Mouse (Mus musculus): ENCODE results near the gene Srrm4. TPM values are rescaled to one million over a fixed set of nuclear protein-coding genes. Genes with fewer than 3 reads are reported as not detected.
A peak's percentile ranks its signal among the peaks of the same experiment; 100 is the strongest.

Gene Srrm4
- 1 to 10 TPM; 2.8 to 2.9 TPM for total RNA-seq (2021)
- long read RNA-seq, experiment 1, result 0 reads
- long read RNA-seq, experiment 2, result 0 reads

DNA sequence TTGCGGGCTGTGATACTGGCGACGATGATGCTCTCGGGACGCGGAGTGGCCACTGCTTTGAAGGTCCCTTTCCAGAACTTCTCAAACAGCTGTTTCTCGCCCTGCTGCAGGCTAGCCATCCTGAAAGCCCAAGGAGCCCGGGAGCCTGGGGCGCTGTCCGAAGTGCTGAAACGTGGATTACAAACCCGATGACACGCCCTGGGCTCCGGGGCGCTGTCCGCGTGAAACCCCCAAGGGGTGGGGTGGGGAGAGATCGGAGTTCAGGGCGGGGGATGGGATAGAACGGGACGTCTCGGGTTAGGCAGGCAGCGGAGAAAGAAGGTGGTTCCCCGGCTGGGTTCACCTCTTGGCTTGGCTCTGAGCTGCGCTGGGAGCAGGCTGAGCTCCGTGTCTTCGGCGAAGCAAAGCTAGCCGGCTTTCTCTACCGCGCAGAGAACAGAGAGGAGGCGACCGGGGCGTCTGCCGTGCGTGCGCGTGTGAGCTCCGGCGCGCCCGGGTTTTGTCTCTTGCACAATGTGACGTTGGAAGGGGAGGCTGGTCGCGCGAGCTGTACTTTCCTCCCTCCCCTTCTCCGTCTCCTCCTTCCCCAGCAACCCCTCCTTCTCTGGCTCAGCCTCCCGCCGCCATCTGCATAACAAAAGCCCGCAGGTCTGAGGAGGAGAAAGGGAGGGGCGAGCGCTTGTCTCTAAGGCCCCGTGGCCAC, at the start of gene Srrm4:
Gene Srrm4, minus strand, starts transcription at position 472 of the 703 bp plus-strand sequence.
- DNase-seq, result peak; percentile 85

DNA sequence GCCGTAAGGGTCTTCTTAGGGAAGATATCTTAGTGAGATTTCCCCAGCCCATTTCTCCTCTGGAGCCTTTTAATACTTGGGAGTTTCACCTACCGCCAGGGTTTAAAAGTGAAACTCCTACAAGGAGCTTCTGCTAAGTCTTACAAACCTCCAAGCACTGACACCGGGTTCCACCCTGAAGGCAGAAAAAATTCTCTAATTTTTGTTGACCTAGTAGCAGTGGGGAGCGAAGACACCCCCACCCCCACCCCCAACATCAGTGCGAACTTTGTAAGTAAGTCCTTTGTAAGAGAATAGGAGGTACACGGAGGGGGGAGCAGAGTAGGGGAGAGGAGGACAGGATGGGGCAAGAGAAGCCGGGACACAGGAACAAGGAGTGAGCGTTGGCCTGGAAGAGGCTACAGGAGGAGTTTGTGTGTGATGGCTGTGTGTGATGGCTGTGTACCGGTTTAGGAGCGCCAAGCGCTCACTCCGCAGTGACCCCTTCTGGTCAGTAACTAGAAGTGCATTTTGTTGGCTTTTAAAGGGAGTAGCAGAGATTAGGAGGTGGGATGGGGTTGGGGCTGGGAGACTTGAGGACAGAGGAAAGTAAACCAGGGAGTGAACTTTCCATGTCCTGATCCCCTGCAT, 1.3 kb upstream of the Srrm4 start:
- peak; percentile 40 for DNase-seq

DNA sequence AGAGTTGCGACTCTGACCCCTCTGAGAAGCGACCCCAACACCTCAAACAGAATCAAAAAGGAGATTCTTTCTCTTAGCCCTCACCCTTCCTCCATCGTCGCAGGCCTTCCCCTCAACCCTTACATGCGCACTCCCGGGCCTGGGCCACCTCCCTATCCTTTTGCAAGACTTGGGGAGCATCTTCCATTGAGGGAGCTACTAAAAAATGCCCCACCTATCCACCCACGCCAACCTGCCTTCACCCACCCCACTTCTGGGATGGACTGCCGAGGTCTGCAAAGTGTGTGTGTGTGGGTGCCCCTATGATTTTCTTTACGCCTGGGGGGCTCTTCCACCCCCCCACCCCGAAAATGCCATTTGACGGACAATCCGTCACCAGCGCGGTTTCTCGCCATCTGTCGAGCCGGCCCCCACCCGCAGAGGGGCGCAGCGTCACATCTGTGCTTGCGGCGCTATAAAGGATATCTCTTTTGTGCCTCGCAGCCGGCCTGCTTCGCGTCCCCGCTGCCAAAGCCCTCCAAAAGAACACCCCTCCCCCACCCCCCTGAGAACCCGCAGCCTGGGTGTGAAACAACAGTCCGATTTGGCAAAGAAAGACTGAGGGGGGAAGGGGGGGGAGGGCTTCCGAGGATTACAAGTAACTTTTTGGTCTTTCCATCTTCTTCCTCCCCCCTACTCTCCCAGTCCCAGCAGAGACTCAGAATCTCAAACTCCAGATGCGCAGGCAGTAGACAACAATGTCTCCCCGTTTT, 608 bp upstream of the Srrm4 start:
- no peak for DNase-seq

DNA sequence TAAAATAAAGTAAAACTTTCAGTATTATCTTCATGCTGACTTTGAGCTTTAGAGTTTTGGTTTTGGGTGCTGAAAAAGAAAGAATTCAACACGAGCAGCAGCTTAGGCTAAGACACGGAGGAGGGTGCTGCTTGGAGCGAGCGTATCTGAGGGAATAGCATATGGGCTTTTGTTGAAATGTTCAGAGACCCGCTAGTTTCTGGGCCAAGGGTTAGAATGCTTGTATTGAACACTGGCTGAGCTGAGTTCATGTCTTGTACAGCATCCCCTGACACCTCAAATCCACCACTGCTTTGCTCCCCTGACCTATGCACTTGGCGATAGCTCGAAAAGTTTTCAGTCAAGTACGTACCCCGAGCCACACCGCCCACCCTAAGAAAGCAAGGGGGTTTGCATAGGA, 919 bp downstream of the Srrm4 start:
- no peak for DNase-seq

DNA sequence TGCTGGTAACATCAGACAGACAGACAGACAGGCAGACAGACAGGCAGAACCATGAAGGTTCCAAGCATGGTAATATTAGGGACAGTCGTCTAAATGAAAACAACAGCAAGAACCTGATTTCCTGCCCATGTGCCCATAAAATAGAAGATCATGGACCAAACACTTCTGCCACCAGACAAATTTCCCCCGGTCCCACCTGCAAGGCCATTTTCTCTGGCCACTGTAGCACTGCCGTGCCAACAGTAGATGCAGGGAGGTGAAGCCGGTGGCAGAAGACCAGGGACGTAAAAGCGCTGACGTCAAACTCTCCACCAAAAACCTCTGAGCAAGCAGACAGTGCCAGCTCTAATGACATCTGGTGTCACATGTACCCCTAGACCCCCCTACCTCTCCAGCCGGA, 2.0 kb downstream of the Srrm4 start:
- DNase-seq, result no peak

DNA sequence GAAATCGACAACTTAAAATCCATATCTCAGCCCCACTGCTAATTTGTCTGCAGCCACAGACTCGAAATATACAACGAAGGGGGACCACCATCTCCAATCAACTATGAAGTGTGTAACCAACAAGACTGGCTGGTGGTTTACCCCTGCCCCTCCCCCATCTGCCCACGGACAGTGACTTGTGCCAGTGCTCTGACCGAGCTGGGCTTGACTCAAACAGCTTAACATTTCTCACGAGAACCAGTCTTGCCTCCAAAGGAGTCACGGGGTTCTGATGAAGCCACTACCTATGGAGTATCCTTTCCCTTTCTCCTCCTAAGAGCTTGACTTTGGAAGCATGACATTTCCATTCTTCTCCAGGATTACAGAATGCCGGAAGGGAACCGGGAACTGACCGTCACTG, 2.8 kb downstream of the Srrm4 start:
- DNase-seq, result no peak

DNA sequence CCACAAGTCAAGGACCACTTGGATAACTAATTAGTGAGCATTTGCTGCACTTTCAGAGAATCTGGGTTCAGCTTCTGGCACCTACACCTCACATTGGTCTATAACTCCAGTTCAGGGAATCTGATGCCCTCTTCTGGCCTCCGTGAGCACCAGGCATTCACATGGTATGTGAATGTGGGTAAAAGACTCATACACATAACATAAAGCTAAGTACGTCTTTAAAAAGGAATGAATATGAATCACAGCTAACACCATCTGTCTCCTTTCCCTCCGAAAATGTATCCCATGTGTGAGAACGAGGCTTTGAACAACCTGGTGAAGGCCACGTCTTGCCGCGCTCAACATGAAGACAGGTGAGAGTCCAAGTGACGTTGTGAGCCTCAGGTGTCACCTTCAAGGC, 12.1 kb downstream of the Srrm4 start:
- no peak for DNase-seq

DNA sequence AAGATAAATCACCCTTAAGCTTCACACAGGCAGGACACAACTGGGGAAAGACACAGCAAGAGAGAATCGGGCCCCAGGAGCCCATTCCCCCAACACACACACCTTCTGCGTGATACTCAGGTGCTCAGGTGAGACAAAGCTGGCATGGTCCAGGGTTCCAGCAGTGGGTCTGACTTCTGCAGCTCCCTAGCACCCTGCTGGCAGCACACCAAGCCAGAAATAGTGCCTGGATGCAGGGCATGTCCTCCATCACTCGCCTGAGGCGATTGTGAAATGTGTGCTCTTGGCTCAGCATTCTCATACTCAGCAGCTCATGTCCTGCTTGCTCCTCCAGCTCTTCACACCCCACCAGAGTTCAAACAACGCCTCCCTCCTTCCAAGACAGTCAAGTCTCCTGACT, 14.5 kb downstream of the Srrm4 start:
- no peak for DNase-seq

DNA sequence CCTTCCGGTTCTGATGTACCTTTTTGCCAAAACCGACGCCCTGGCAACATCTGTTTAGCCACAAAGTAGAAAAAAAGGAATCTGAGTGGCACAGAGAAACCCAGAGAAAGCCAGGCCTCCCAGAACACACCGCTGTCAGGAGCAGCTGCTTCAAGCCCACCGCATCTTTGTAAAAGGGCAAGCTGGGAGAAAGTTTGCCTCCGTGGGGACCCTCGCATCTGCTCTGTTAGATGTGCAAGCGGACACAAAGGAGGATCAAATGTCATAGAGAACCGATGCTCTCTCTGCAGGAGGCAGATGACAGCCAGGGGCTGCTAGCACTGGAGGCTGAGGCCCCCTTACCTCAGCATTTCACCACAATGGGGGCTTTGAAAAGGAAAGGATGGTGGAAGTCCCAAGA, 18.3 kb downstream of the Srrm4 start:
- no peak for DNase-seq

DNA sequence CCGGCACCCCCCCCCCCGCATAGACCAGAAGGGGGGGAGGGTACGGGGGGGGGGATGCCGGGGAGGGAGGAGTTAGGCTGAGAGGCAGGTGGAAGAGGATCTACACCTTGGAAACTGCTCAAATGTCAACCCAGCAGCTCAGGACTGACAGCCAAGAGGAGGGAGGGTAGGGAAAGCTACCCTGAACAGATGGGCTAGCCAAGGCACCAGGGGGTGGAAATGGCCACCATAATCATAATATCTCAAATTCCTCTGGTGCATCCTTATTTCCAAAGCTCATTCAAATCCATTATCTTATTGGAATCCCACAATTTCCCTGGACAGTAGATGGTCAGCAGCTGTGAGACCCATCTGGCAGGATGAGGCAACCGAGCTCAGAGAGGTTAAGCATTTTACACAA, 19.7 kb downstream of the Srrm4 start:
- no peak for DNase-seq

DNA sequence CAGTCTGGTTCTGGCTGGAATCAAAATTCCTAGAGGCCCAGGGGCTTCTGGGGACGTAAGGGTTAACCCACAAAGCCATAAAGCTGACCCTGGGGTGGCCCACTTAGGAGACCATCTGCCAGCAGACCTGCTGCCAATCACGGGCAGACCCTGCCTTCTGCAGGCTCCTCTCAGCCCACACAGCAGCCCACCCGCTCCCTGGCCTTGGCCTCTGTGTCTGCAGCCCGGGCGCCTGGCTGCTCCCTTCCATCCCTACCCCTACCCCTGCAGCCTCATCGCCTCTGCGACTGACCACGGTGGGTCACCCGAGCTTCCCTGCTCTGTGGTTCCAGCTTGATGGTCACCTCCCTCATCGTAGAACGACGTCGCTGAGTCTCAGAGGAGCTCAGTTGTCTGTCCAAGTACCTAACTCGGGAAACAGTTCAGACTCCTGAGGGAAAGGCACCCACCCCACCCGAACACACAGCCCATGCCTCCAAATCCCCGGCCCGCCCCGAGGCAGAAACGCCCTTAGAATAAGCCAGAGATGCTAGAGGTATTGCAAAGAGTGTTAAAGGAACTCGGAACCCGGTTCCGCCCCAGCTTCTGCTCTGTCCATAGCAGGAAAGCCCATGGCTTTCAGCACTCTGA, 20.3 kb downstream of the Srrm4 start:
- peak; percentile 24 for DNase-seq

DNA sequence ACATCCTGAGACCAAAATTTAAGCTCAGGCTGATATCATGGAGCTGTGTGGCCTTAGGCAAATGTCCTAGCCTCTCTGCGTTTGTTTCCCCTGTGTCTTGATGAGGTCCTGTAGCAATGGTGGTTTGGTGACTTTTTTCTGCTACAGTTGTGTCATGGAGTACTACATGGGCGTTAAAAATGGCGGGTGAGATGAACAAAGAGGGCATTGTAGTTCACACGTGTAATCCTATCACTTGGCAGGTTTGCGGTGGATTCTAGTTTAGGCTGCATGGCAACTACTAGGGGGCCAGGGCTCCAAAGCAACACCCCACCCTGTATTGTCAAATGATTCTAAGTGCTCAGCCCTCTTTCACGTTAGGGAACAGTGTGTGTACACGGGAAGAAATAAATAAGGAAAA, 21.1 kb downstream of the Srrm4 start:
- no peak for DNase-seq

DNA sequence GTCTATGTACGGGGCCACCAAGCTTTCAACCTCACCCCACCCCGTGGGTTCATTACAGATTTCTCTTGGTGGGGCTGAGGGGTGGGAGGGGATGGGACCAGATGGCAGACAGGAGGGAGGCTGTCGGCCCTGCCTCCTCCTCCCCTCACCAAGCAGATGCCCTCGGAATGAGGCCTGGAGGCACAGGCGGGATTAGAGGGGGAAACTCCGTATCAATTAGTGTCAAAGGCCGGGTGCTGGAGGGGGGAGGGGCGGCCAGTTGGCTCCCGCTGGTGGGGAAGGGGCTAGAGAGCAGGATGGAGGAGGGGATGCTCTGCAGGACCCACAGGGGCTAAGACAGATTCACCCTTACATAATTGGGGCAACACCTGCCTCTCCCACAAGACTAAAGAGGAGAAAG, 22.0 kb downstream of the Srrm4 start:
- DNase-seq, result no peak

DNA sequence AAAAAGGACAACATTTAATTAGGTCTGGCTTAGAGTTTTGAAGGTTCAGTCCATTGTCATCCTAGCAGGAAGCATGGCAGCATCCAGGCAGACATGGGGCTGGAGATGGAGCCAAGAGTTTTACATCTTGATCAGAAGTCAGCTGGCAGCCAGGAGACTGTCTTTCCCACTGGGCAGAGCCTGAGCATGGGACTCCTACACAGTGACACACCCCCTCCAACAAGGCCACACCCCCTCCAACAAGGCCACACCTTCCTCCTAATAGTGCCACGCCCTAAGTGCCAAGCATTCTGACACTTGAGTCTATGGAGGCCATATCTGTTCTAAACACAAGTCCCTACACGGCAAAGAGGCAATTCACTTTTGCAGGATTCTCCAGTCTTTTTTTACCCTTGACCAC, 23.6 kb downstream of the Srrm4 start:
- DNase-seq, result no peak

DNA sequence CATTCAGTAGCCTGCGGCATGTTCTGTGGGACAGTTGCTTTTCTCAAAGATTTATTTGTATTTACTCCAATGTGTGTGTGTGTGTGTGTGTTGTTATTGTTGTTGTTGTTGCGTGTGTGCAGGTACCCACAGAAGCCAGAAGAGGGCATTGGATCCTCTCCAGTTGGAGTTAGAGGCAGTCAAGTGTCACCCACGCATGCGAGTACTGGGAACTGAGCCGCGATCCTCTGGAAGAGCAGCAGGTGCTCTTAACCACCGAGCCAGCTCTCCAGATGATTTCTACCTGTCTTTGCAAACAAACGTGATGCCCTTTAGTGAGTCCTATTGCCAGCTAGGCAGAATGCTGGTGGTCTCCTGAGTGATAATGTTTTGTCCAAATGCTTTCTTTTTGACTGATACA, 24.3 kb downstream of the Srrm4 start:
- no peak for DNase-seq

DNA sequence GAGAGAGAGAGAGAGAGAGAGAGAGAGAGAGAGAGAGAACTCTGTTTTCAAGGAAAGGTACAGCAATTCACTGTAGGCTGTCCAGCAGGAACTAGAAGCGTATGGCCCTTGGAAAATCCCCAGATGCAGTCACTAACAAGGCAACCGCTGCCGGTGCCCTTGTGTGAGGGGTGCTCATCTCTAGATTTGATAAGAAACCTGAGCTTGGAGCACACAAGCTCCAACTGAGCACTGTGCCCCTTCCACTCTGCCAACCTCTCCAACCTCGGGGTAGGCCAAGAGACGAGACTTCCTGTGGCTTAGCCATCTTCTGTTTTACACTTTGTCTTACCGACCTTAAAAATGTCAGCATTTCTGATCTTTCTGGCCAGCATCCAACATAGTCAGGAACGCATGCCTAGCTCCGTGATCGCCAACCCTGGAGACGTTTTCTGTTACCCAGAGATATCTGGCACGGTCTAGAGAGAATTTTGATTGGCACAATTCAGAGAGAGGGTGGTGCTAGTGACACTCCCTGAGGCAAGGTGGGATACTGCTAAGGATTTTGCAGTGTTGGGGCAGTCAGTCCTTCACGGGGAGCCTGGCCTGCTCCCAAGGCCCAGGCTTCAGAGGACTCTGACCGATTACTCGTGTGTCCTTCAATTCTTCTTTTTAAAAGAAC, 25.1 kb downstream of the Srrm4 start:
- DNase-seq, result peak; percentile 50

DNA sequence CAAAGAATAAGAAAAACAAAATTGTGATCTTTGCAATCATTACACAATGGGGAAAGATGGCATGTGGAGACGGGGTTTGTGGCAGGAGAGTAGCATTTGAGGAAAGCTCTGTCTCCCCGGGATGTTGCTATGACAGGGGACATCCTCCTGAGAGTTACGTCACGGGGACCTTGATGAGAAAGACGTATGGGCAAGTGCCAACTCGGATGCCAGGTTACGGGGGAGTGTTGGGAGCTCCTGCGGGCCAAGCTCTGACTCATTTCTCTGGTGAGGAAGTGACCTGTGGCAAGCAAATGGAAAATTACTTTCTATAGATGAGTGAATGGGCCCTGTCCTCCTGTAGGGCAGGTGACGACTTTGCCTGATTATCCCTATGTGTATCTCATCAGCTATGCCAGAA, 26.0 kb downstream of the Srrm4 start:
- DNase-seq, result peak; percentile 75

DNA sequence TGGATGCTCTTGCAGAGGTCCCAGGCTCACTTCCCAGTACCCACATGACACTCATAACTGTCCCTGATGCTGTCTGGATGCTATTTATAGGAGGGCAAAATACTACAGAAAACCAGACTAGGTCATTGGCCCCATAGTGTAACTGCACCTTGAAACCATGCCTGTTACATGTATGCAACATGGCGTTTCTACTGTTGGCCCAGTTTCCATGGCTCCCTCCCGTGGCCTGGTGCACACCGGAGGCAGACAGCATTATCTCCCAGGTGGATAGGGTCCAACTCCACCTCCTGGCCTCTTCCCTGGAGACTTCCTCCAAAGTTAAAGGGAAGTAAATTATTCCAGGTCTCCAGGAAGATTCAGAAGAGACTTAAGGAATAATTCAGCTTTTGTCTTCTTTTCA, 27.2 kb downstream of the Srrm4 start:
- no peak for DNase-seq

DNA sequence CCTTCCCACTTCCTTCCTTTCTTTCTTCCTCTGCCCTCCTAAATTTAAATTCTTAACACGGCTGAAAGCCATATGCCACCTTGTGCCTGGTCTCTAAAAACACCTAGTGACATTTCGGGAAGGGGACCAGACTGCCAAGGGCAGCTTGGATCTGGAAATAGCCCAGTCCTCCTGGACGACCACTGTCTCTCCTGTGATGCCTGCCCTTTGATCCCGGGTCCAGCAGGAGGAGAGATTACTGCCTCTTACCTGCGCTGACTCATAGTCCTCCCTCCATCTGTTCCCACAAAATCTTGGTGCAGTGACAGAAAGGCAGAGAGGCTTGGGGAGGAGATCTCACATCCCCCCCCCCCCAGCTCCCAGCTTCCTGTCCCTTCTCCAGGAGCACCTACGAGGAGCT, 27.9 kb downstream of the Srrm4 start:
- no peak for DNase-seq

DNA sequence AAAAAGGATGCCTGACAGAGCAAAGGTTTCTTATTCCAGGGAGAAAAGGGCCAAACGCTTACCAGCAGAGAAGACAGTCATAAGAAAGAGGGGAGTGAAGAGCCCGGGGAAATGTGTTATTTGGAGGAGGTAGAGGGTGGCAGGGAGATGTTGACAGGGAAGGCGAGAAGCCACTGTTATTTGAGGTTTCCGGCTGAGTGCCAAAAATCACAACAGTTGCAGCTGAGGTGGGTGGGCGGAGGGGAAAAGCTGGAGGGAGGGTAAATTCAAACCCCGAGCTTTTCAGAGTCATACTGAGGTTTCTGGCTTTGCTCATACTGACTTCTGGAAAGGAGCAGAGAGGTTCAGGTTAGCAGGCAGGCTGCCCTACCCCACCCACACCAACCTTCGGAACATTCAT, 32.5 kb downstream of the Srrm4 start:
- no peak for DNase-seq

DNA sequence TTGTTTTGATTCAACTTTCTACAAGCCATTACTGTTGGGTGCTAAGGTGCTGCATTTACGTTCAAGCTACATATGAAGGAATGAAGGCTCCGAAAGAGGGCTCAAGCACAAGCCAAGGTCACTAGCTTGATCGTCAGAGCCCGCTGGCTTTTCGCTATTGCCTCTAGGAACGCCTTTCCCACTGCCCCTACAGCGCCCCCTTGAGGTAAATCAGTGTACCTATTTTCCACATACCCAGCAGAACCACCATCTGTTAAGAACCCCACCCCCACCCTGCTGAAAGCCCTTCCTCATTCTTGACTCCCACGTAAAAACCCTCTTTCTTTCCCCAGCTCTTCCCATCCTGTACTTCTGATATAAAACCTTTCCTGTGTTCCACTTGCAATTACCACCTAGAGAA, 35.0 kb downstream of the Srrm4 start:
- DNase-seq, result no peak

DNA sequence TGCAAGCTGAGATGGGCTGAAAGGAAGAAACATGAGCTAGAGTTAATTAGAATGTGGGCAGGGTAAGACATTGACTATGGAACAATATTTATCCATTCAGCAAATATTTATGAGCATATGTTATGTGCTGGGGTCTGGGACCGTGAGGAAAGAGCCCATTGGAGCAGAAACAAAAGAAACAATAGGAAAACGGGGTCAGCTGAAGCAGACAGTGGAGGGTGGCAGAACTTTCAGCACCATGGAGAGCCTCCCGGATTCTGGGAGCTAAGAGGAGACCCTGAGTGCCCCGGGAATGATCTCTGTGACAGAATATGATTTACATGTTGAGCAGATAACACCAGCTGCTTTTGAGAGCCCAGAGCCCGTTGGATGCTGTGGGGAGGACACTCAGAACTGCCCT, 37.7 kb downstream of the Srrm4 start:
- peak; percentile 65 for DNase-seq

DNA sequence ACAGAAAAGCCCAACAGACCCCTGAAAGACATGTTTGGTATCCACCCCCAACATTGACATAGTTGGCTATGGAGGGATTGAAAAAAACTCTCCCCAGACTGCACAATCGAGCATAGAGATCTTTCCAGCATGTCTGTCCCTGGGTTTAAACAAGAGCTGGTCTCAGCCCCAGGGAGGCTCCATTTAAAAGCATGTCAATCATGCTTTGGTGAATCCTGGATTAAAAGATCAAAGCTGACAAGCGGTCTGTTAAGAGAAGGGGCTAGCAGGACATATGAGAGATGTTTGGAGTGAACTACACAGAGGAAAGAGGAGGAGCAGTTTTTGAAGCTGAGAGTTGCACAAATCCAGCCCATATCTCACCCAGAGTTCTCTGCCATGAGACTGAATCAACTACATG, 38.5 kb downstream of the Srrm4 start:
- DNase-seq, result no peak
